Mouse (Mus musculus) myocyte (in vitro differentiated cells): ENCODE measurements around the gene Hes5. TPM values are rescaled to one million over a fixed set of nuclear protein-coding genes. Genes with fewer than 3 reads are reported as not detected.

Experiments
- H3K27me3 ChIP-seq: one replicate; pipeline ENCODE4 v1.6.1; 2011; ENCODE audit not compliant: control insufficient read depth, insufficient read depth, insufficient read length
- H3K36me3 ChIP-seq: one replicate; pipeline ENCODE4 v1.6.1; 2011; ENCODE audit not compliant: control insufficient read depth, insufficient read depth
- H3K4me2 ChIP-seq: one replicate; pipeline ENCODE4 v1.6.1; 2011; ENCODE audit warnings: low read depth, control low read depth
- H3K4me3 ChIP-seq: one replicate; pipeline ENCODE4 v1.5.1; 2011; ENCODE audit warnings: mild to moderate bottlenecking, control low read depth, moderate library complexity
- H3K79me2 ChIP-seq: one replicate; pipeline ENCODE4 v1.6.1; 2011; ENCODE audit not compliant: control insufficient read depth, insufficient read depth
- H3ac ChIP-seq: one replicate; pipeline ENCODE4 v1.6.1; 2011; ENCODE audit not compliant: control insufficient read depth, insufficient read length
- CEBPB ChIP-seq: IDR thresholded peaks from 2 replicates; pipeline ENCODE4 v1.6.1; 2011; ENCODE audit warnings: mild to moderate bottlenecking, moderate library complexity; ENCODE audit not compliant: poor library complexity, insufficient read depth, severe bottlenecking
- E2F4 ChIP-seq: IDR thresholded peaks from one replicate; pipeline ENCODE4 v1.6.1; 2011; ENCODE audit warnings: mild to moderate bottlenecking, control low read depth, moderate library complexity; ENCODE audit not compliant: insufficient read depth
- MAX ChIP-seq: IDR thresholded peaks from one replicate; pipeline ENCODE4 v1.6.1; 2011; ENCODE audit warnings: low read depth, mild to moderate bottlenecking, control low read depth
- MYOD1 ChIP-seq, 3 experiments: IDR thresholded peaks; one replicate each; pipeline ENCODE4 v1.6.1; 2011; ENCODE audit warnings: control low read depth in 2 of 3, low read depth in 2 of 3, mild to moderate bottlenecking in 2 of 3, moderate library complexity in 1 of 3; ENCODE audit not compliant: insufficient read length in 2 of 3, control insufficient read depth in 1 of 3
- MYOG ChIP-seq, 3 experiments: IDR thresholded peaks; one replicate each; pipeline ENCODE4 v1.6.1; 2011; ENCODE audit warnings: control low read depth in 2 of 3, low read depth in 2 of 3, mild to moderate bottlenecking in 2 of 3; ENCODE audit not compliant: insufficient read length in 2 of 3, control insufficient read depth in 1 of 3, insufficient read depth in 1 of 3
- POLR2A ChIP-seq: IDR thresholded peaks from one replicate; pipeline ENCODE4 v1.6.1; 2011; ENCODE audit warnings: low read depth, mild to moderate bottlenecking, control low read depth, moderate library complexity; ENCODE audit not compliant: insufficient read length
- POLR2AphosphoS2 ChIP-seq: IDR thresholded peaks from one replicate; pipeline ENCODE4 v1.6.1; 2011; ENCODE audit warnings: low read depth, control low read depth; ENCODE audit not compliant: insufficient read length
- REST ChIP-seq: IDR thresholded peaks from one replicate; pipeline ENCODE4 v1.6.1; 2011; ENCODE audit warnings: mild to moderate bottlenecking, control low read depth, moderate library complexity; ENCODE audit not compliant: insufficient read depth, insufficient read length
- SRF ChIP-seq: IDR thresholded peaks from one replicate; pipeline ENCODE4 v1.6.1; 2011; ENCODE audit warnings: low read depth; ENCODE audit not compliant: control insufficient read depth, insufficient read length
- TCF12 ChIP-seq: IDR thresholded peaks from one replicate; pipeline ENCODE4 v1.6.1; 2011; ENCODE audit warnings: mild to moderate bottlenecking, control low read depth; ENCODE audit not compliant: poor library complexity, insufficient read depth, severe bottlenecking
- TCF3 ChIP-seq: IDR thresholded peaks from one replicate; pipeline ENCODE4 v1.6.1; 2011; ENCODE audit warnings: low read depth, control low read depth; ENCODE audit not compliant: insufficient read length
- USF1 ChIP-seq: IDR thresholded peaks from one replicate; pipeline ENCODE4 v1.6.1; 2011; ENCODE audit warnings: low read depth, mild to moderate bottlenecking, control low read depth, moderate library complexity
- polyA plus RNA-seq: library from polyadenylated mRNA; unstranded; fragments of >200 nt; fragmentation: generic; extraction: Trizol; gene quantifications from one replicate; pipeline ENCODE4 v1.2.1, GENCODE M21; 2012; ENCODE audit warnings: missing spikeins

Hes5 gene
- polyA plus RNA-seq, 1 experiment, result not detected

- Histone ChIP-seq H3K4me3 (peak within 1 kb of the TSS; percentile 55), H3K4me2 (peak within 1 kb of the TSS; percentile 93), H3ac (peak within 1 kb of the TSS; percentile 61), H3K27me3 (peaks cover 42% of the 10 kb centered on the region), H3K79me2 (peaks cover 36% of the 10 kb centered on the region), H3K36me3 (peaks cover 5% of the 10 kb centered on the region)
- no peak for TF ChIP-seq MAX
- no peak for TF ChIP-seq MYOG (IDR thresholded peaks at IDR 0.05; ENCODE audit: control insufficient read depth in 1 of 3, insufficient read depth in 1 of 3, insufficient read length in 2 of 3, low read depth in 2 of 3)
- peak; percentile 51 for TF ChIP-seq E2F4
- peak in 1 of 3 experiments; percentile 21 for TF ChIP-seq MYOD1 (IDR thresholded peaks at IDR 0.05; ENCODE audit: control insufficient read depth in 1 of 3, insufficient read length in 2 of 3, low read depth in 2 of 3)
- TF ChIP-seq TCF12, result no peak
- no peak for TF ChIP-seq USF1
- peak; percentile 61 for TF ChIP-seq POLR2AphosphoS2
- no peak for TF ChIP-seq REST
- TF ChIP-seq CEBPB, result no peak
- peak; percentile 83 for TF ChIP-seq POLR2A
- TF ChIP-seq TCF3, result no peak
- TF ChIP-seq SRF, result no peak
Measured at GRCm38 (mm10) chr4:154963901-154964580, 3.3 kb downstream of the Hes5 start, which contains the start of gene Pank4. Pank4 (plus strand) TSS chr4:154964123.

- Histone ChIP-seq H3K79me2 (peaks cover 36% of the 10 kb centered on the region), H3K27me3 (peaks cover 35% of the 10 kb centered on the region), H3ac (peak overlapping the region; percentile 61), H3K4me3 (peak overlapping the region; percentile 55), H3K36me3 (peaks cover 5% of the 10 kb centered on the region), H3K4me2 (peak overlapping the region; percentile 93)
- TF ChIP-seq CEBPB (no peak), TCF12 (no peak), TCF3 (no peak), MYOG (IDR thresholded peaks at IDR 0.05; ENCODE audit: control insufficient read depth in 1 of 3, insufficient read depth in 1 of 3, insufficient read length in 2 of 3, low read depth in 2 of 3) (no peak), REST (no peak), USF1 (no peak), MAX (no peak), E2F4 (no peak), POLR2A (no peak), SRF (no peak), POLR2AphosphoS2 (no peak), MYOD1 (IDR thresholded peaks at IDR 0.05; ENCODE audit: control insufficient read depth in 1 of 3, insufficient read length in 2 of 3, low read depth in 2 of 3) (no peak)
Measured at GRCm38 (mm10) chr4:154964581-154965235, 4.0 kb downstream of the Hes5 start.

GRCm38 (mm10) chr4:154965856-154966255 lies 5.1 kb downstream of the Hes5 start:
- Histone ChIP-seq H3K79me2 (peaks cover 36% of the 10 kb centered on the region), H3K4me3 (peak overlapping the region; percentile 55), H3K36me3 (peaks cover 5% of the 10 kb centered on the region), H3ac (no peak overlapping the region), H3K27me3 (peaks cover 24% of the 10 kb centered on the region), H3K4me2 (peak overlapping the region; percentile 93)
- no peak for TF ChIP-seq MYOD1 (IDR thresholded peaks at IDR 0.05; ENCODE audit: control insufficient read depth in 1 of 3, insufficient read length in 2 of 3, low read depth in 2 of 3)
- TF ChIP-seq POLR2A, result no peak
- no peak for TF ChIP-seq TCF12
- TF ChIP-seq USF1, result no peak
- no peak for TF ChIP-seq POLR2AphosphoS2
- TF ChIP-seq E2F4, result no peak
- no peak for TF ChIP-seq TCF3
- TF ChIP-seq MYOG (IDR thresholded peaks at IDR 0.05; ENCODE audit: control insufficient read depth in 1 of 3, insufficient read depth in 1 of 3, insufficient read length in 2 of 3, low read depth in 2 of 3), result no peak
- no peak for TF ChIP-seq REST
- no peak for TF ChIP-seq CEBPB
- no peak for TF ChIP-seq MAX
- no peak for TF ChIP-seq SRF

GRCm38 (mm10) chr4:154967173-154967572 lies 6.5 kb downstream of the Hes5 start:
- no peak for TF ChIP-seq USF1
- TF ChIP-seq TCF12, result no peak
- TF ChIP-seq POLR2AphosphoS2, result no peak
- Histone ChIP-seq H3K27me3 (peaks cover 11% of the 10 kb centered on the region), H3K36me3 (peaks cover 9% of the 10 kb centered on the region)

More at GRCm38 (mm10) chr4:154967173-154967572, 6.5 kb downstream of the Hes5 start:
- Histone ChIP-seq H3K4me3 (no peak overlapping the region), H3ac (no peak overlapping the region), H3K79me2 (peaks cover 36% of the 10 kb centered on the region), H3K4me2 (no peak overlapping the region)
